Mouse (Mus musculus) CD4-positive, CD25-positive, alpha-beta regulatory T cell, adult 4 months (primary cell): ENCODE measurements around the gene Tmem102. TPM values are rescaled to one million over a fixed set of nuclear protein-coding genes. Genes with fewer than 3 reads are reported as not detected.

ENCODE experiments used
- ATAC-seq: one replicate; pipeline ENCODE4 v1.8.0; 2017
- polyA plus RNA-seq, 2 experiments: library from polyadenylated mRNA; unstranded; fragments of 100-300 nt; shearing (Covaris generic); gene quantifications; one replicate each; pipeline ENCODE4 v1.2.1; 2017

The Tmem102 gene
- polyA plus RNA-seq, 2 experiments from 2014 or later, result not detected

DNA sequence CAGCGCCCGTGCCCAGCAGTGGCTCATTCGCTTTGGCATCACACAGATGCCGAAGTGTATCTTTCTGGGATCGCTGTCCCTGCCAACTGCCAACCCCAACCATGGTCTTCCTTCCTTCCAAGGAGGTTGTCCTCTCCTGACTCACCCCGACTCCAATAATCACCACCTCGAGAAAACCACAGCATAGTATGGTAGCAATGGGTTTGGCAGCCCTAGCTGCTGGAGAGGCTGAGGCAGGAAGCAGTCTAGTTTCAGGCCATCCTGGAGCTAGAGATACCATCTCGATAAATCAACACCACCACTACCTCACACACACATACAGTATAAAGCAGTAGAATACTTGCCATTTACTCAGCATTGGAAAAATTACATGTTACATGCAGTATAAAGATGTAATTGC lies 13.4 kb upstream of the Tmem102 start:
- no peak for ATAC-seq

DNA sequence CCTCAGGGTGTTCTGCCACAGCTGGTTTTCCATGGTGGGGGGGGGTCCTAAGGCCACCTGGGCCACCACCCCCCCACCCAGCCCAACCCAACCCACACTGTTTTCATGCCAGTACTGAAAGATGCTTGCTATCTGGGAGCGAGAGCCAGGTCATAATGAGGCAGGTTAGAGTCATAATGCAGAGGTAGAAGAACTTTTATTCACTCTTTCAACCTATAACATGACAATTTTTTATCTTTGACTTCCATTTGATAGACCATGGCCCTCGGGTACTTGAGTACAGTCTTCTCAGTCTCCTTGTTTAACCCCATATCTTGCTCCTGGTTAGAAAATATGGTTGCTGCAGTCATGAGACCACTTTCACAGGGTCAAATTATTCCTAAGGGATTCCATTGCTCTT lies 12.9 kb upstream of the Tmem102 start, which contains the start of gene Spem2:
TSS of gene Spem2 (minus strand) at position 101 of the 400 bp plus-strand sequence.
- no peak for ATAC-seq

DNA sequence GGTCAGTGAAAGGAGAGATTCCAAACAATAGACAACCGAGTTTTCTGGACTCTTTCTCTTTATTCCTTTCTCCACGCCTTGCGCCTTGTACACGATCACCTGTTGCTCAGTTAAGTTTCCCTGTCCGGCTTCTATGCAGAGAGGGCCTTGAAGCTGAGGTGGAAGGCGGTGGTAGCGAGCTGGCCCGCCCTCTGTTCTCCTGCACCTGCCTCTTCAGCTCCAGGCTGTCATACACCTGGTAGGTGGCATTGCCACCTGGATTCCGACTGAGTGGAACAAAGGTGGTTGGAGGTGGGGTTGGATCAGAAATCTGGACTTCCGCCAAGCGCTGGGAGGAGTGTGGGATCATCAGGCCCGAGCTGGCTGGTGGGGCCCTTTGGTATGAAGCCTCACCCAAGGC lies 11.1 kb upstream of the Tmem102 start:
- no peak for ATAC-seq

DNA sequence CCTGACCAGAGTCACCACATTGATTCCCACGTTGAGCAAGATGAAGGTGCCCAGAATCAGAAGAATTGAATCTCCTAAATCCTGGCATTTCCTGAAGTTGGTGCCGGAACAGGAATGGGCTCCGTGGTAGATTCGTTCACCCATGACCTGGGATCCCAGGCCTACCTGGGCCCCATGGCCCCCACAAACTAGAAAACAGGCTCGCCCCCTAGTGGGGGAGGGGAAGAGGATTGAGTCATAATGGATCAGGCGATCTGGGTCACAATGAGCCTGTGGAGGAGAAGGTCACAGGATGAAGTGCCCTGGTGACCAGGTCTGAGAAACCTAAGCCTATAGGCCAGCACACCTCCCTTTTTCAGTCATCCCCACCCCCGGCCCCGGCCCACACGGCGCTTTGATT lies 9.7 kb upstream of the Tmem102 start, which contains the start of gene Gm39566:
TSS of gene Gm39566 (minus strand) at position 144 of the 400 bp plus-strand sequence.
- ATAC-seq, result no peak

DNA sequence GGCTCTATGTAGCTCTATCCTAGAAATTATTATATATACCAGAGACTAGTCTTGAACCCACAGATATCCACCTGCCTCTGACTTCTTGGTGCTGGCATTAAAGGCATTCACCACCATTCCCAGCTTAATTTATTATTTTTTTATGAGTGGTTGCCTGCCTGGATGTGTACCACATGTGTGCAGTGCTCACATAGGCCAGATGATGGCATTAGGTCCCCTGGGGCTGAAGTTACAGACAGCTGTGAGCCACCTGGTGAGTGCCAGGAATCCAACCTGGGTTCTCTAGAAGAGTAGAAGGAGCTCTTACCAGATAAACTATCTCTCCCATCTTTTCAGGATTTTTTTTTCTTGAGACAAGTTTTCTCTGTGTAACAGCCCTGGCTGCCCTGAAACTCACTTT lies 4.9 kb upstream of the Tmem102 start:
- ATAC-seq, result no peak

DNA sequence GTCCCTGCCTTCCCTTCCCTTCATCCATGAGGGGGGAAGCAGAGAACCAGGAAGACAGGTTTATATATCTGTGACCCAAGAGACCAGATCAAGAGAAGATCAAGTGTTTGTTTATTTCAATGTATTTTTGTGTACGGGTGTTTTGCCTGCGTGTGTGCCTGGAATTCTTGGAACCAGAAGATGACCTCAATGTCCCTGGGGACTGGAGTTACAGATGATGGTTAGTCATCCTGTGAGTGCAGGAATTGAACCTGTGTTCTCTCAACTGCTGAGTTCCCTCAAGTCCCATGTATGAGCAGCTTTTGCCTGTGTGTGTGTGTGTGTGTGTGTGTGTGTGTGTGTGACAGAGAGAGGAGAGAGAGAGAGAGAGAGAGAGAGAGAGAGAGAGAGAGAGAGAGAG lies 2.2 kb upstream of the Tmem102 start:
- no peak for ATAC-seq

DNA sequence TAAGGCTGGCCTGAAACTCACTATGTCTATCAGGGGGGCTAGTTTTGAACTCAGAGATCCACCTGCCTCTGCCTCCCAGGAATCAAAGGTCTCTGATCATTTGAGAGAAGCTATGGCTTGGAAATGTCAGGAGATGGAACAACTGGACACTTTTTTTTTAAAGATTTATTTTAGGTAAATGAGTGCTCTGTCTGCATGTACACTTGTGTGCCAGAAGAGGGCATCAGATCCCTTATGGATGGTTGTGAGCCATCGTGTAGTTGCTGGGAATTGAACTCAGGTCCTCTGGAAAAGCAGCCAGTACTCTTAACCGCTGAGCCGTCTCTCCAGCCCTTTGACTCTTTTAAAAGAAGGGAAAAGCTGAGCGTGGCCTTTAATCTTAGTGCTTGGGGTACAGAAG lies 954 bp upstream of the Tmem102 start:
- no peak for ATAC-seq

DNA sequence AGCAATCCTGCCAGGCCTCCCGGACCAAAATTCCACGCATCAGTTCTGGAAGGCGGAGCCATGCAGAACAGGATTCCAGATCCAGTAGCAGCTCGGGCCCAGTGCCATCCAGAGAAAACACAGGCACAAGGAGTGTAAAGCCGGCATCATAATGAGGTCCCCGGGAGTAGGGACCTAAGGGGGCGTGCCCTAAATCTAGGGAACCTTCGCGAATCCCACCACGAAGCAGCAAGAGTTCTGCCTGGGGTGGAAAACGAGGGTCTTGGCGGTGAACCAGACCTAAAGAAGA lies 828 bp downstream of the Tmem102 start:
- no peak for ATAC-seq

DNA sequence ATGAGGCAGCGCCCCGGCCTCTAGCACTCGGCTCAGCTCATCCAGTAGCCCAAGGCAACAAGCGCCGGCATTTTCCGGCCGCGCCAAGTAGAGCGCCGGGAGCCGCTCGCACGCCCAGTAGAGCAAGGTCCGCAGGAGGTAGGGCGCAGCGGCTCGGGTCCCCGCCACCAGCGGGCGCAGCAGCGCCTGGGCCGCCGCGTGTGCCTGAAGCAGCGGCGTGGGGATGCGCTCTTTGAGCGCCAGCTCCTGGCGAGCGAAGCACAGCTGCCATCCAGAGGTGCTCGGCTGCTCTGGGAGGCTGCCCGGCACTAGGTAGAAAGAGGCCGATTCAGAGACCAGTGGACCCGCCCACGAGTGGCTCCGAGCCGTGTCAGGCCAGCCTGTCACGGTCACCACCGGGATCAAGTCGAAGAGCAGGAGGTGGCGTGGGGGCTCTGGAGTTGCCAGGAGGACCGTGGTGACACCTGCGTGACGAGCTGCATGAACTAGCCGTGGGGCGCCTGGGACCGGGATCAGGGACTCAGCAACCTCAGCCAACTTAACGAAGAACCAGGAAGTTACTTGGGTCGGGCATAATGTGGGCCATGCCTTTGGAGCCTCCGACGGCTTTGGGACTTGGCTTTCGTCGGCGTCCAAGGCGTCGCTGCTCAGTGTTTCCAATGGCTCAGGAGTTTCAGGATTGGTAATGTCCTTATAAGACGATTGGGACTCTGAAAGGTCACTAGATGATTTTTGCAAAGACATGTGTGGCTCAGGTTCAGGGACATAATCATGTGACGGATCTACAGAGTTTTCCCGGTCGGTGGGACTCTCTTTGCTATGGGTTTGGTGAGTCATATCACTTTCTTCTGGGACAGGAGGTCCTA lies 1.4 kb downstream of the Tmem102 start:
- ATAC-seq, result peak; percentile 67

DNA sequence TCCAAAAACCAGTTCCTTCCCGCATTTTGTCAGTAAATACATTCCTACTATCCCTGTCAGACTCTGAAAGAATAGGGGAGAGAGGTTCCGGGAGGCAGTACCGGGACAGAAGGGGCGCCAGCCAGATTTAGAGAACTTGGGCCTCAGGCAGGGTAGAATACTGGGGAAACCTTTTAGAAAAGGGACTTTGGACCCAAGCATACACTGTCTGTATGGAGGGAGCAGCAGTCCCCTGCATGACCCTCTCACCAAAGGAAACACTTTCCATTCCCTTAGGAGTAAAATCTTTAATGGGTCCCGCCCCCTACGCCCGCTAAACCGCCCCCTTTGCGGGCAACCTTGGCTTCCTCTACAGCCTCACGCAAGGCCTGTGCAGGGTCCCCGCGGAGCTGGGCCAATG lies 2.1 kb downstream of the Tmem102 start:
- no peak for ATAC-seq

DNA sequence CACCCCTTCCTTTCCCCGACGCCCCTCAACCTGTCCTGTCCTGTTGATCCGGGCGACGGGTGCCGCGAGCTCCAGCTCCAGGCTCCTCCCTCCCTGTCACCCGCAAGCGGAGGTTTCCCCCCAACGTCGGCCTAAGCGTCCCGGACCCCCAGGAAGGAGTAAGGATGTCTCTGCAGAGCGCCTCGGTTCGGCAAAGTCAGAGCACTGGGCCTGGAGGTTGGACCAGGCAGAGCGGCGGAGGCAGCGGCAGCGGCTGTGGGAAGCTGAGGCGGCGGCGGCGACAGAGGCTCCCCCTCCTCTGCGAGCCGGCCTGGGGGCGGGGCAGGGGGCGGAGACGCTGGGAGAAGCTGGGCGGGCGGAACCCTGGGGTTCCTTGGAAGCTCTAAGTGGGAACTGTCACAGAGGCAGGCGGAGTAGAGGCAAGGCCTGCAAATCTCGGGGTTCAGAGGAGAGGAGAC lies 2.7 kb downstream of the Tmem102 start:
- ATAC-seq, result peak; percentile 54

DNA sequence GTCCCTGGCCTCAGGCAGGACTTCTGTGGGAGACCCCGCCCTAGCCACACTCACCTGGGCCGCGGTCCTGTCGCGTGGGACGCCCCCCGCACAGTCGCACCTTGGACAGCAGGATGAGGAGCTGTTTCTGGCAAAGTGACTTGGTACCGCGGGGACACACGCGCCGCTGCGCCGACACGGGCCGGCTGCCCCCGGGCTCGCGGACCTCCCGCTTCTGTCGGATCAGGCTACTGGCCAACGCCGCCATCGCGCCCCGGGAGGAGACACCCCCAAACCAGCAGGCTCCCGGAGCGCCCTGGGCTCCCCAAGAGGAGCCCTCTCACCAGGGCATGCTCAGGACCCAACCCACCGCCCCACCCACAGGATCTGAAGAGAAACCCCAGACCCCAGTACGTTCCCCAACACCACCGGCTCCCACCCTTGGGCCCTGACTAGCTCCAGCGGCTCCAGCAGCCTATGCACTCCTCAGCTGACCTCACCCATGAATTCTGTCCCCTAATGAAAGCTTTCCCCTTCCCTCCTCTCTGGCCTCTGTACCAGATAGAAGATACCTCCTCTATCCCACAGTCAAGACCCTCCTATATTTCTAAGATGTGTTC lies 3.9 kb downstream of the Tmem102 start, which contains the start of gene Fgf11:
TSS of gene Fgf11 (minus strand) at position 479 of the 599 bp plus-strand sequence.
- ATAC-seq, result no peak

DNA sequence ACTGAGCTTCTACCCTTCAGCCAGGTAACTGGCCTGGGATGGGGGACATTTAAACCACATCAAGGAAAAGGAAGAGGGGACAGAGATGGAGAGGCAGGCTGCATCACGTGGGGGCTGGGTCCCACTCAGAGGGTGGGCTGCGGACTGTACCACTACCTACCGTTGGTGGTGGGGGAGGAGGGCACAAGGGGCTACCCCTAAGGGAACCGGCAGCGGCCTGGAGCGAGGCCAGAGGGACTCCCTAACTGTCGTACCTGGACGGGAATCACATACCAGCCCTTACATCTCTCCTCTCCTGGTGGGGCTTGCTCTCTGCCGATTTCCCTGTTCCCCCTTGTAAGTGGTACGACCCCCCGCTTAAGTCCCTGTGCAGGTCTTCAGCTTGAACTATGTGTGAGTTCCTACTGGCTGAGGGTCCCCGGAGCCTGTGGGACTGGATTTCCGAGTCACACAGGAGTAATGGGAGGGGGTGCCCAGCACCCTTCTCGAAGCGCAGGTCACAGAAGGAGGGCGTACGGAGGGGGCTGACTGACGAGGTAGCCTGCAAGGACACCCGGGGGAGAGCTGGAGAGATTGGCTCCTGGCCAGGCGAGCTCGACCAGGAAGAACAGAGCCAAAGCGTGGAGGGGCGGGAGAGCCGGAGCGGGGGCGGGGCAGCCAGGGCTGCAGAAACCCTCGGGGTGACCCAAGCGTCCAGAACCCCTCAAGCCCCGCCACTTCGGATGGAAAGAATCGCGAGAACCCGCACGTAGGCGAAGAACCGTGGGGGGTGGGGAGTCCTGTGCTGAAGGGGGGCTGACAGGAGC lies 4.8 kb downstream of the Tmem102 start:
- no peak for ATAC-seq

DNA sequence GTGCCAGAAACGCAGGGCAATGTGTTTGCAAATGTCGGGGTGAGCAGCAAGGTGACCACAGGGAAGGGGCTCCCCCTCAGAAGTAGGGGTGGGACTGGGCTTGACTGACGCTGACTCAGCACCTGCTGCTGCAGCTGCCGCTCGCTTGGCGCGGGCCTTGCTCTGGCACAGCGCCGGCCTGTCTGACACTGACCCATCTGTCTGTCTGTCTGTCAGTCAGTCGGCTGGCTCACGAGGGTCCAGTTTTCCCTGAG lies 5.4 kb downstream of the Tmem102 start:
- ATAC-seq, result no peak

DNA sequence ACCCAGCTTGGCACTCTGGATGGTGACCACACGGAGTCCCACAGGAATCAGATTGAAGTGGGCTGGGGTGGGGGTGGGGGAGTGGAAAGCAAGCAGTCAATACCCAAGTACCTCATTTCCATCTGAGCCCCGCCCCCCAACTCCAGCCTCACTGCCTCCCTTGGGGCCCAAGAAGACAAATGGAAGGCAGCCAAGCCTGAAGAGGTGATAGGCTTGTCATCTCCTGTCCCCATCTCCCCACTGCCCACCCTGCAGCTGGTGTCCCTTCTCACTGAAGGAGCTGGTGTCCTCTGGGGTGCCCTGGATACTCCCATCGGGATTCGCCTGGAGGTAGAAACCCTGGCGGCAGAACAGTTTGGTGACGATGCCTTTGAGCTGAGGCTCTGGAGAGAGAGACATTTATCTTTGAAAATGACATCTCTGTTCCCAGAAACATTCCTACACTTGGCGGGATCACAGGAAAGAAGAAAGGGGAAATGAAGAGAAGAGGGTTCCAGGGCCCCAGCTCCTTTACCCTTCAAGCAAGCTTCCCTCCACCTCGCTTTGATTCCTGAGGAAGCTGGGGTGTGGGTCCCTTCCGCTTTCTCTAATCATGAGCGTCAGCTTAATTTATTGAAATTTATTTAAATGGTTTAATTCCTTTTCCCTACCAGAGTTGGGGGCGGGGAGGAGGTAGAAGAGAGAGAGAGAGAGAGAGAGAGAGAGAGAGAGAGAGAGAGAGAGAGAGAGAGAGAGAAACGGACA lies 5.9 kb downstream of the Tmem102 start:
- ATAC-seq, result no peak

DNA sequence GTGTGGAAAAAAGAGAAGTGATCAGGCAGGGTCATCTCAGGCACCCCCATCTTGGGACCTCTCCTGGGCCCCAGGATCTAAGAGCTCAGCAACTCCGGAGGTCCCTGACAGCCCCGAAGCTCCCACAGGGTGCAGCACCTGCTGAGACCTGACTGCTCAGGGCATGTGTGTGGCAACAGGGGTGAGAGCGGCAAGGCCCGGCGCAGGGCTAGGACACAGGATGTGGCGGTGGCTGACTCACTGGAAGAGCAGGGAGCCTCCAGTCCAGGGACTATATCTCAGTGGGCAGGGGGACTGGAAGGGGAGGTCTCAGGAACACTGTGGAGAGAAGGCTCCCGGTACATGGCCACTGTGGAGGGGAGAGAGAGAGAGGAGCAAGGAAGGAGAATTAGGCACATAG lies 7.5 kb downstream of the Tmem102 start:
- no peak for ATAC-seq

DNA sequence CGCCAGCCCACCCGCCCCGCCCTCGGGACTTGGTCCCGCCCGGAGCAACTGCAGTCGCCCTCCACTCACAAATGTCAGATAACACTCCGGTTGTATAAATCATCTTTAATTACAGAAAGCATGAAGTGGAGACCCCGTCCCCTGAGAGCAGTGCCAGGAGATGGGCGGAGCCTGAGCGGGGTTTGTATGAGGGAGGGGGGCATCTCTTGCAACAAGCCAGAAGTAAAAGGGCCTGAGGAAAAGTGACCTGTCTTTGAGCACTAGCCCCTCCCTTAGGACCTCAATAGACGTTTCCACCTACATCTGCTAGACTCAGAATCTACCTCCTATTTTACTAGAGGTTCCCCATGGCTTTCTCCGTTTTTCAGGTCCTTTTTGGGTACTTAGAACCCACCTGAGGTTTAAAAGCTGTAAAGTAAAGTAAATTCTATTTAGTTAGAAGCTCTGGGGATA lies 9.4 kb downstream of the Tmem102 start:
- ATAC-seq, result no peak

DNA sequence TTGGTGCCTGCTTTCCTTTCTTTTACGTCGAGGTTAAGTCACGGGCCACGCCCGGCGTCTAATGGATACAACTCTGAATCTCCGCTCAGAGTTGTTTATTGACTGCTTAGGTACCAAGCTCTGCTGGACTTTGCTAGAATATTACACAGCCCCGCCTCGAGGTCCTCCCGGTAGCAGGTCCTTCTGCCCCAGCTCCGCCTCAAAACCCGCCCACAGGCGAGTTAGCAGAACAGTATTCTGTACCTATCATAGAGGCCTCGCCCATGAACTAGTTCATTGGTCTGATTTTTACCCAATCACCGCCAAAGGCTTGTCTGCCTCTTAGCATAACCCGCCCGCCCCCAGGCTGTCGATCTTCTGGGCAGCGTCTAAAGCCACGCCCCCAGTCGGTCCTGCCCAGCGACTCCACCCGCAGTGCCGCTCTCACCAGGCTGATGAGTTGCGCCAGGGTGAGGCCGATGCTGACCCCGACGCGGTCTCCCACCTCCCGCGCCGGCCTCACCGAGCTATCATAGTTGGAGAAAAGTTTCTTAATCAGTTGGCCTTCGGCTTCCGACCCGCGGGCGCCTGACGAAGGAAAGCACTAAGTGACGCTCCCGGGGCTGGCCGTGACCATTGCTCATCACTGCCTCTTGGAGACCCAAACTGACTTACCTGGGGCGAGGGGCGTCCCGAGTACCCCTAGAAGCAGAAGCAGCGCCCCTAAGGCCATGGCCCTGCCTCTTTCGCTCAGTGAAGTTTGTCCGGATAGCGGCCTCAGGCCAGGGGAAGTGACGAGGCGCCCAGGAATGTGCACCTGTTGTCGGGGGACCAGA lies 10.0 kb downstream of the Tmem102 start, which contains the start of gene Chrnb1:
TSS of gene Chrnb1 (minus strand) at position 776 of the 815 bp plus-strand sequence.
- peak; percentile 100 for ATAC-seq

DNA sequence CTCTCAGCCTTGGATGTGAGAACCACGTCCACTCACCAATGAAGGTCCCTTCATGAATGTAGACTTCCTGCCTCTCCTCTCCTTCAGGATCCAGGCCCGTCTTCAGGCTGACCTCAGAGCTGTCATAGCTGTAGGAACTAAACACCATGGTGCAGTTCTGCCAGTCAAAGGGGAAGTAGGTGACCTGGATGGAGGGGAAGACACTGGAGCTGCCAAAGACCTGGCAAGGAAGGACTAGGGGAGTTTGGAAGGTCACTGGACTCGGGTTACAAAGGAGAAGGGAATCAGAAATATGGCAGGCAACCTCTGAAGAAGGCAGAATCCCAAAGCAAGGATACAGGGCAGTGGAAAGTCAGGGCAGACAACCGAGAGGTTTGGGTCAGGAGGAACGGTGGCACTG lies 12.0 kb downstream of the Tmem102 start:
- ATAC-seq, result no peak

DNA sequence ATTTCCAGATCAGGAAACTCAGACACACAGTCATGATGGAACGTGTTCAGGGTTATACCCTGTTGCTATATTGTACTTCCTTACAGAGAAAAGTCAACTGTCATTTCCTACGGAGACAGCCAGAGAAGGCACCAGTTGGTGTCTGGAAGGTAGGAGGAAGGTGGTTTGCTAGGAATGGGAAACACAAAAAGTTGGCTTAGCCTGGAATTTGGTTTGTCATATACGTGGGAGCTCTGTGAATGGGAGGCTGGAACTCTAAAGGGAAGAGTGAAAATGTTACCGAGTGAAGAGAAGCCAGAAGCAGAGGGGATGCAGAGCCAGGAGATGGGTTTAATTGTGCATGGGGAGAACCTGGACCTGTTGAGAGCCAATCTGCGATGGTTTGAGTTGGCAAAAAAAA lies 14.0 kb downstream of the Tmem102 start:
- no peak for ATAC-seq

DNA sequence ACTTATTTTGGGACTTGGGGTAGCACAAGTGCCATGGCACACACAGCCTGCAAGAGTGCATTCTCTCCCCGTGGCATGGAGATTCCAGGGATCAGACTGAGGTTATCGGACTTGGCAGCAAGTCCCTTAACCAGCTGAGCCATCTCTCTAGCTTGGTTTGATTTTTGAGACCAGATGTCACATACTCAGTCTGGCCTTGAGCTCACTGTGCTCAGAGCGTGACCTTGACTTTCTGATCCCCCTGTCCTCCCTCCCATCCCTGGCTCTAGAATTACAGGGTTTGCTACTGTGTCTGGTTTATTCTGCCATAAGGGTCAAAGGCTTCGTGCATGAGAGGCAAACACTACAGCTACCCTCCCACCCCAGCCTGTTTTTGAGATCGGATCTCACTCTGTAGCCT lies 16.0 kb downstream of the Tmem102 start:
- no peak for ATAC-seq

DNA sequence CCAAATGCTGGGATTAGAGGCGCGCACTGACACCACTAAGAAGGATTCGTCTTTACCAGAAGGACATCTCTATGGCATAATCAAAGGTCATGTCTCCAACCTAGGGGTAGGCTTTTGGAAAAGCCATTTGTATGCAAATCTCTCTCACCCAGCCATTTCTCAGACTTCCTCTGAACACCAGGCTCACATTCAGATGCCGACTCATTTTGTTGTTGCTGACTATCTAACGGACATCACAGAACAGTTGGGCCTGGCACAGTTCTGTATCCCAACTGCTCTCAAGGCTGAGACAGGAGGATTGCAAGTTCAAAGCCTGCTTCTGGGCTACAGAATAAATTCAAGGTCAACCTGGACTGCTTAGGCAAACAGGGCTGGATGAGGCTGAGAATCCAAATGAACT lies 18.1 kb downstream of the Tmem102 start:
- no peak for ATAC-seq
